Mouse (Mus musculus) C2C12 (cell line): ENCODE measurements around the gene Adgrv1. TPM values are rescaled to one million over a fixed set of nuclear protein-coding genes. Genes with fewer than 3 reads are reported as not detected.

Experiments used
- H3K27me3 ChIP-seq: one replicate; pipeline ENCODE4 v1.6.1; 2011; ENCODE audit not compliant: control insufficient read depth, insufficient read depth, insufficient read length
- H3K36me3 ChIP-seq: one replicate; pipeline ENCODE4 v1.6.1; 2011; ENCODE audit not compliant: control insufficient read depth, insufficient read depth
- H3K4me3 ChIP-seq: one replicate; pipeline ENCODE4 v1.5.1; 2011; ENCODE audit warnings: mild to moderate bottlenecking, control low read depth; ENCODE audit not compliant: poor library complexity, insufficient read depth, severe bottlenecking
- H3K79me2 ChIP-seq: one replicate; pipeline ENCODE4 v1.6.1; 2011; ENCODE audit not compliant: control insufficient read depth, insufficient read depth
- H3K79me3 ChIP-seq: one replicate; pipeline ENCODE4 v1.6.1; 2011; ENCODE audit warnings: low read depth, control low read depth
- H3ac ChIP-seq: one replicate; pipeline ENCODE3; 2011; ENCODE audit warnings: low read depth; ENCODE audit not compliant: control insufficient read depth, insufficient read length
- CEBPB ChIP-seq: IDR thresholded peaks from one replicate; pipeline ENCODE4 v1.6.1; 2011; ENCODE audit warnings: low read depth, mild to moderate bottlenecking, control low read depth, moderate library complexity
- CTCF ChIP-seq: IDR thresholded peaks from one replicate; pipeline ENCODE4 v1.5.1; 2011; ENCODE audit not compliant: control insufficient read depth, insufficient read depth, insufficient read length
- FOSL1 ChIP-seq: IDR thresholded peaks from one replicate; pipeline ENCODE4 v1.8.0; 2011; ENCODE audit warnings: mild to moderate bottlenecking, low read length; ENCODE audit not compliant: poor library complexity, insufficient read depth, severe bottlenecking
- MAX ChIP-seq: IDR thresholded peaks from one replicate; pipeline ENCODE4 v1.6.1; 2011; ENCODE audit warnings: mild to moderate bottlenecking, control low read depth
- MYOD1 ChIP-seq: IDR thresholded peaks from one replicate; pipeline ENCODE4 v1.6.1; 2011; ENCODE audit warnings: low read depth; ENCODE audit not compliant: control insufficient read depth, insufficient read length
- MYOG ChIP-seq: IDR thresholded peaks from one replicate; pipeline ENCODE4 v1.6.1; 2011; ENCODE audit not compliant: control insufficient read depth, insufficient read length; ENCODE audit errors: extremely low read depth
- USF1 ChIP-seq: IDR thresholded peaks from one replicate; pipeline ENCODE4 v1.6.1; 2011; ENCODE audit warnings: low read depth, mild to moderate bottlenecking, control low read depth, moderate library complexity
- polyA plus RNA-seq: library from polyadenylated mRNA; unstranded; fragments of >200 nt; fragmentation: generic; extraction: Trizol; gene quantifications from one replicate; pipeline ENCODE4 v1.2.1, GENCODE M21; 2012; ENCODE audit warnings: missing spikeins

The Adgrv1 gene
- polyA plus RNA-seq, 1 experiment, result 0.18 TPM

DNA sequence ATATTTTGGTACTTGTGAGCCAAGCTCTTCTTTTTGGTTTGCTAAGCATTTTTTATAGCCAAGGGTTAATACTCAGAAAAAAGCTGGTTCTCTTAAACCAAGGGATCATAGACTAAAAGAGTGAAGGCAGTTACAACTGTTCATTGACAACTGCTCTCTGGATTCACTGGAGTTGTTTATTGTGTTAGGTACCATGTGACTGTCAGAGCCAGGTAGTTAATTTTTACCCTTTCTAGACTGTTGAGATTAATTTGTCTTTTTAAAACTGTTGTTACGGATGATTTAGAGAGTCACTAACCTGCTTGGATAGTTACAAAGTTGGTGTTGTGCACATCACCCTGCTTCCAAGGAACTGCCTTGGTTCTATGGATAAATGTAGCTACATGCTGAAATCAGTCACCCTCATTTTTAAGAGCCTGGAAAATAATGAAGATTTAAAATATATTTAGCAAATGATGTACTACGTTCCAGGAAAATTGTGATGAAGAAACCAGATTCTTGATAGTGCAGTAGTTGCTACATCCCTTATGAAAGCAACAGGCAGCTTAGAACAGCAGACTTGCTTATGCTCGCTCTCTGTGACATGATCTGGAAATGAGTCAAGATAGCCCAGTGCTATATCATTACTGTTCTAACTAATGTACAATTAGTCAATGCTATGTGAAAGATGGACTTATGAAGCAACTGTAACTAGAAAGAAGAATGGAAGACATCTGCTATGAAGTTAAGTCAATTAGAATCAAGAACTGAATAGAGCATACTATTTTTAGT is 309.2 kb downstream of the Adgrv1 start:
- H3K79me2 ChIP-seq, result no peaks in the 10 kb centered on the region
- no peaks in the 10 kb centered on the region for H3K27me3 ChIP-seq
- H3ac ChIP-seq, result no peak overlapping the region
- no peak for TF ChIP-seq MAX
- no peak for TF ChIP-seq CTCF
- H3K4me3 ChIP-seq, result no peak overlapping the region
- H3K79me3 ChIP-seq, result no peaks in the 10 kb centered on the region
- H3K36me3 ChIP-seq, result no peaks in the 10 kb centered on the region

DNA sequence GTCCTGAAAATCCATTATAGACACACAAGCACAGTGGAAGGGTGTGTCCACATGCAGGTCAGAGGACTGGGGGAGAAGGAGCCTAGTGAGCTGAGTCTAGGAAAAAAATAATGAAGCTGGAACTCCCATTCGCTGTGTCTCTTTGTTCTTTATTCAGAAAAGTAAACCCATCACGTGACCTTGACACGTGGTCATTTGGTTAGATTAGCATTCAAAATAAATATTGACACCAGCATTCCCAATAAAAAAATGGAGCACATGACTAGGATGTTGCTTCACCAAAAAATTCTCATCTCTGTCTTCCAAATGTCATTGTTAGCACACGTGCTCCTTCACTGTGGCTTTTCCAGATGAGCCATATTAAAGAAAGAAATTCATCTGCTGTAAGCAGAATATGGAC is 316.4 kb downstream of the Adgrv1 start:
- H3K27me3 ChIP-seq, result no peaks in the 10 kb centered on the region
- no peak overlapping the region for H3K4me3 ChIP-seq
- no peaks in the 10 kb centered on the region for H3K79me3 ChIP-seq
- H3K79me2 ChIP-seq, result no peaks in the 10 kb centered on the region
- no peak overlapping the region for H3ac ChIP-seq
- TF ChIP-seq CTCF (no peak), CEBPB (no peak), FOSL1 (no peak), MAX (no peak), MYOG (no peak), MYOD1 (no peak), USF1 (no peak)
- no peaks in the 10 kb centered on the region for H3K36me3 ChIP-seq

DNA sequence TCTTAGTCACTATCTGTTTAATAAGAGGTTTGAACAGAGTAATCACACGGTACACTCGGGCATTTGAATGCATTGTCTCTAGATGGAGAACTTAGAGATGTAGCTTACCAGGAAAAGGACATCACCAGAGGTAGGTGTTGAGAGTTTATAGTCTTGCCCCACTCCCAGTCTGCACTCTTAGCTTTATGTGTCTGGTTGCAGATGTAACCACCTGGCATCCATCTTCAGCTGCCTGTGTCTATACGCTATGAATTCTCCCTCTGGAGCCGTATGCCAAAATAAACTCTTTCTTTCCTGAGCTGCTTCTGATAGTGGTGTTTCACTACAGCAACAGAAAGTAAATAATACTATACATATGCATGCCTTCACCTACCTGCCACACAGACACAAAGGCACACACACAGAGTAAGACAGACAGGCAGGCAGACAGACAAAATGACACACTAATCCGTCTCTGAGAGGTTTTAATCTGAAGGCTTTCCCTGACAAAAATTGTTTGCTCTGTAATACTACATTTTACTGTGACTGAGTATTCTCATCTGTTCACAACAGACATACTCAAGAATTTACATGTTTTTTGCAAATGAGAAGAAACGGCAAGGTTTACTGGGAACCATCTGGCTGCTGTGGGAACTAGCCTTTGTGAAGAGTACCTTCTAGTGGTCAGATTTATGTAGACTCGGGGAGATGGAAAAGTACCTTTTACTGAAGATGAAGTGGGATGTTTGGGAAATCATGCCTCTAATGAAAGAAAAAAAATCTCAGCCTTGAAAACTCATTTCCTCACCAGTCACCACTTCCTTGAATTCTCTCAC is 318.4 kb downstream of the Adgrv1 start:
- Histone ChIP-seq H3K79me2 (no peaks in the 10 kb centered on the region), H3K79me3 (no peaks in the 10 kb centered on the region), H3ac (no peak overlapping the region), H3K4me3 (no peak overlapping the region), H3K27me3 (no peaks in the 10 kb centered on the region), H3K36me3 (no peaks in the 10 kb centered on the region)
- no peak for TF ChIP-seq MAX

DNA sequence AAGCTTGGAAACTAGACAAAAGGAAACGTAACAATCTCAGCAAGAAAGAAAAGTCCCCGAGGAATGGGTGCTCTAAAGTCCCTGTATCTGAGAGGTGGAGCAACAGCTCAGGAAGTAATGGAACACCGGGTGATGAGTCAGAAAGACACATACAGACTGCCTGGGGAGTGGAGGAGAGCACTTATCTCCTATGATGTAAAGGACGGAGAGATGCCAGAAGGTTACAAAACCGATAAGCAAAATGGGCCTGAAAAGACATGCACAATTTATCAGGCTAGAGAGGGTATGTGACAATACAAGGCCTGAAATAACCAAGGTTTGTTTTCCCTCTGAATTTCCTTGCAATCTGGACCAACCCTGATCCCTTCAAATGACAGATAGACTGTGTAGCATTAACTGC is 320.8 kb downstream of the Adgrv1 start:
- H3K36me3 ChIP-seq, result no peaks in the 10 kb centered on the region
- no peak overlapping the region for H3ac ChIP-seq
- no peak for TF ChIP-seq MAX
- no peak overlapping the region for H3K4me3 ChIP-seq
- H3K79me3 ChIP-seq, result no peaks in the 10 kb centered on the region
- H3K79me2 ChIP-seq, result no peaks in the 10 kb centered on the region
- H3K27me3 ChIP-seq, result no peaks in the 10 kb centered on the region

DNA sequence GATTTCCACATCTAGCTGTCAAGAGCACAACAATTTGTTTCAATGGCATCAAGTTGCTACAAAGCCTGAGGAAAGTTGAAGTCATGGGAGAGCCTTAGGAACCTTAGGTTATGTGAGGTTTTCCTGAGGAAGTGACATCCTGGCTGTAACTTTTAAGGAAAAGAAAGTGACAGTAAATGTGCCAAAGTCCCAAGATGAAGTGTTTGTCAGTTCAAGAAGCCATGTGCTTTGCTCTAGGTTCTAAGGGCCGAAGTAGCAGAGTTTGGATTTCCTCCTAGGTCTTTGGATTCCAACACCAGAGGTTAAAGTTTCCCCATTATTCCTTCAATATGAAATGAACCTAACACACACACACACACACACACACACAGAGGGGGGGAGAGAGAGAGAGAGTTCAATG is 332.1 kb downstream of the Adgrv1 start:
- Histone ChIP-seq H3K79me2 (no peaks in the 10 kb centered on the region), H3K79me3 (no peaks in the 10 kb centered on the region), H3K27me3 (no peaks in the 10 kb centered on the region), H3K4me3 (no peak overlapping the region), H3K36me3 (no peaks in the 10 kb centered on the region), H3ac (no peak overlapping the region)
- TF ChIP-seq MYOD1, result no peak
- TF ChIP-seq FOSL1, result no peak
- no peak for TF ChIP-seq USF1
- TF ChIP-seq CTCF, result no peak
- TF ChIP-seq MAX, result no peak
- TF ChIP-seq MYOG, result no peak

DNA sequence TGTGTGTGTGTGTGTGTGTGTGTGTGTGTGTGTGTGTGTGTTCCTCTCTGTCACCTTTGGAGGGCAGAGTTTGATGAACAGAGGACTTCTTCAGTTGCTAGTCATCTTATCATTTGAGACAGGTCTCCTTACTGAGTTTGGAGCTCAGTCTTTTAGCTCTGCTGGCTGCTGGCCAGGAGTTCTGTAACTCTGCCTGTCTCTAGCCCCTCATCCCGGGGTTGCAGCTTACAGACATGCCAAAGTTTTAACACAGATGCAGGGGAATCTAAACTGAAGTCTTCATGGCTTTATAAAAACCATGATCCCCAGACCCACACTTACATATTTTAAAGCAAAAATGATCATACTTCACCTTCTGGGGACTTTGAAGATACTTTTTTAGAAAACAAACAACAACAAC is 338.8 kb downstream of the Adgrv1 start:
- Histone ChIP-seq H3K4me3 (no peak overlapping the region), H3K27me3 (no peaks in the 10 kb centered on the region), H3K79me2 (no peaks in the 10 kb centered on the region), H3K36me3 (no peaks in the 10 kb centered on the region), H3K79me3 (no peaks in the 10 kb centered on the region), H3ac (no peak overlapping the region)
- TF ChIP-seq CEBPB, result no peak
- TF ChIP-seq MAX, result no peak
- TF ChIP-seq MYOG, result no peak
- no peak for TF ChIP-seq CTCF
- TF ChIP-seq MYOD1, result no peak
- TF ChIP-seq USF1, result no peak
- no peak for TF ChIP-seq FOSL1
